Mouse (Mus musculus): Measurements from ENCODE around the gene Gm11492. TPM values are rescaled to one million over a fixed set of nuclear protein-coding genes. Genes with fewer than 3 reads are reported as not detected.

Gene Gm11492
- total RNA-seq, 1 experiment from 2014 or later = not detected

DNA sequence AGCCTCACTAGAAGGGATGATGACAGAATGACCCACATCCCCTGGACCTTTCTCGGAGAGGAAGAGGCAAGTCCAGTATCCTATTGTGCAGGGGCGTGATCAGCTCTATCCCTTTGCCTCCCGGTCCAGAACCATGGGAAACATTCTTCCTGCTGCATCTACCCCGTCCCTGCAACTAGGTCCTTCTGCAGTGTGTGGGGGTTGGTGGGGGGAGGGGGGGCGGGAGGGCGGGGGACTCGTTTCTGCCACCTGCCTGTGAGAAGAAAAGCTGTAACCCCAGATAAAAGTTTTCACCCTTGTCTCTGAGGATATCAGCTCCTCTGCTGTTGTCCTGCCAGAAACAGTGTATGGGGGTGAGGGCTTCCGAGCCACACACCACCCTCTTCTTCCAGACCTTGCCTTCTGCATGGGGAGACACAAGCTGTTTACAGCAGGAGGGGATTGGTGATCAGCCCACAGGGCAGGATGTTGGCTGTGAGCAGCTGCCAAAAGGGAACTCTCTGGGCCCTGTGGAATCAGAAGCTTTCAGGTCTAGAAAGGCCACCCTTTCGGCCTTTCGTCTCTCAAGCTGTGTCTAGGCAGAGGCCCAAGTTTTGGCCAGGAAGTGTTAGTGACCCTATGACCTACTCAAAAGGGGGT, 12.6 kb downstream of the Gm11492 start:
- no peak for DNase-seq

DNA sequence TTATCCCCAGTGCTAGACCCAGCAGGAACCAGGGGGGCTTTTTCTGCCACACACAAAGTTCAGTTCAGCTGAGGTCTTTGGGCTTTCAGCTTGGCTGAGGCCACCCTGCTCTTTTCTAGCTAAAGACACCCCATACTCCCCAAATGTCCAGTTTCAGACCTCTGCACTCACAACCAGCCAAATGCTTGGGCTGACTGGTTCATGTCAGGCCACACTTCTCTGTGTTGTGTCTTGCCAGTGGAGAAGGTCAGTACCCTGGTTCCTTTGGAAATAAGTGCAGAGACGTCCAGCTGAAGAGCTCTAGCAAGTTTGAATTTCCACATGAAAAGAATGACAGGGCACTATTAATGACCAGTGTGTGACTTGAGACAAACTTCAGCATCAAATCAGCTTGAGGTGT, 13.3 kb downstream of the Gm11492 start:
- no peak for DNase-seq

DNA sequence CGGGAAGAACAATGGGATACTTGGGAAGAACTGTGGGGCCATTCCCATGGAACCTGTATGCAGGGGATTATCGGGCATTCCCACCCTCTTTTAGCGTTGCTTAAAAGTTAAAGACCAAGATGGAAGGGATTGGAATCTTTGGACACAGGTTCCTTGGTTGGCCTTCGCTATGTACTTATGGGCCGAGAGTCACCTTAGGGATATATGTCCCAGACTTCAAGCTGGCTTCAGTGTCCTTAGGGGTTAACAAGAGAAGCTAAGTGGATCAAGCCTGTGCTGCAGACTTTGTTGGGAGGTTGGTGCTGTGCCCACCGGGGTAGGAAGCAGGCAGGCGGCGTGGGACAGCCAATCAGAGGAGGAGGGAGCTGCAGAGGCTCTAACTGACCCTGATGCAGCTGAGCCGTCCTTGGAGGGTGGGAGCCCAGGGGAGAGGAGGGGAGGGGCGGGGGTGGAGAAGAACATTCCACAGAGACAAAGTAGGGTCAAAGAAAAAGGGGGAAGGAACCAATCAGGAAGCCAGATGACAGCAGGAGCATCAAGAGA, 14.2 kb downstream of the Gm11492 start:
- no peak for DNase-seq

DNA sequence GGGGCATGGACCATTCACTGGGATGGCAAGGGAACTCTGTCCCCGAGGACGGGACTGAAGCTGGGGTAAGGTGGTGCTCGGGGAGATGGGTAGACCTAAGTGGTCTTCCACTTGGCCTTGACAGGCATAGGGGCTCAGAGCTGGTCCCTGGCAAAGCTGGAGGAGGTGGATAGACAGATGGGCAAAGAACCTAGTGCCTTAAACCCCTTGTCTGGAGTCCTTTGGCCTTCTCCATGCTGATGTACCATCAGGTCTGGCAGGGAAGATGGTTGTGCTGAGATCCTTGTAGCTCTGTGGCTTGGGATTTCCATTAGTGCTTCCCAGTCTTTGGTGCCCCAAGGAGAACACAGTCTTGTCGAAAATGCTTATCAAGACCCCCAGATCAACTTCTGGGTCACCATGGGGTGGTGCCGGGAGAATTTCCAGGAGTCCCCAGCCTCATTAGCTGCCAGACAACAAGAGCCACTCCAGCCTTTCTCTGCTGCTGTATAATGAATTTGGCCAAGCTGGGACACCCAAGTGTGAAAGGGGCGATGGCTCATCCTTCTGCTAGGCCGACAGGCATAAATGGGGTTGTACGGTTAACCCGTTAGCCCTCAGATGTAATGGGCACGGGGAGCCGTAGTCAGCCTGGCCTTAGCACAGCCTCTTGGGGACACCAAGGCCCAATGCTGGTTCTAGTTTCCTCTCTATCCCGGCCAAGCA, 14.9 kb downstream of the Gm11492 start:
- no peak for DNase-seq

DNA sequence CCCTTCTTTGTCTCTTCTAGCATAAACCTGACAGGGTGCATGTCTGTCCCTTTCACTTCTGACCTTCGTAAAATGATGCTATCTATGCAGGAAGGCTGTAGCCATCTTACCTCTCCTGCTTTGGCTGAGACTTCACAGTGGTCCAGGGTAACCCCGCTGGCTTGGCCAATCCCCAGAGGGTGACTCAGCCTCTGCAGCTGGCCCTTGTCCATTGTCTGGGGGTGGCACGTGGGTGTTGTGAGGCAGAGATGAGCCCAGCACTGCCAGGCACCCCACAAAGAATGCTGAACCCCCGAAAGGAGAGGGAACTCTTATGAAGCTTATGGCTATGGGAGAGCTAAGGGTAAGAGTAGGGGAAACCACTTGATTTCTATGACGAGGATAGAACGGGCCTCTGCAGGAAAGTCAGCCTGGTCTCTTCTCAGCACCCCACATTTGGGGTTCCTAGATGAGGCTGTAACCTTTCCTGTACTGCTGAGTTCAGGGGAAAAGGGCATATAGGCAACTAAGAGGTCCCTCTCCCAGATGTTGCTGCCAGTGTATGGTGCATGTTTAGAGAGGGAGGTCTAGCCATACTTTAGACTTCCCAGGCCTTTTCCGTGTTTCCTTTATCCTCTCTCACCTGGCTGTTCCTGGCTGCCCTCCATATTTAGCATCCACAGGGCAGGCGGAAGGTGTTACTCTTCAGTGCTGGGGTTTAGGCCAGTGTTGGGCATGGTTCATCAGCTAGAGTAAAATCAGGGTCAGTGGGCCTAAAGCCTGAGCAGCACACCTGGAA, 15.7 kb downstream of the Gm11492 start:
- DNase-seq = peak; percentile 48

DNA sequence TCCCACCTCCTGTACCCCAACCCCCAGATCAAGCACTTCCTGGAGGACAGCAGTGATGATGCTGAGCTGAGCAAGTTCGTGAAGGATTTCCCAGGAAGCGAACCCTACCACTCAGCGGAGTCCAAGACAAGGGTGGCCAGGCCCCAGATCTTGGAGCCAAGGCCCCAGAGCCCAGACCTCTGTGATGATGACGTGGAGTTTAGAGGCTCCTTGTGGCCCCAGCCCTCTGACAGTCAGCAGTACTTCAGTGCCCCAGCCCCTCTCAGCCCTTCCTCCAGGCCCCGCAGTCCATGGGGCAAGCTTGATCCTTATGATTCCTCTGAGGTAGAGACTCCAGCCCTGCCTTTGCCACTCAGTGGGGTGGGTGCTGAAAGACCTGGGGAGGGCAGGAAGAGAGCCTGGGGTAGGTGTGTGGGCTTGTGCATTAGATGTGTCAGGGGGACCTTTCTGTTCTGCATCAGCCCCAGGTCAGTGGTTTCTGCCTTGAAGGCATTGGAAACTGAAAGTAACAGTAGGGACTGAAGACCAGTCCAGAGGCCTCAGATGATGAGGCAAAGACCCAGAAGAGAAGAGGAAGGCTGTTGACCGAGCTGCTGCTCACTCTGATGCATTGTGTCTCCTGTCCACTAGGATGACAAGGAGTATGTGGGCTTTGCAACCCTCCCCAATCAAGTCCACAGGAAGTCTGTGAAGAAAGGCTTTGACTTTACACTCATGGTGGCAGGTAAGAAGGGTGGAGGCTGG, 17.0 kb downstream of the Gm11492 start:
- no peak for DNase-seq

DNA sequence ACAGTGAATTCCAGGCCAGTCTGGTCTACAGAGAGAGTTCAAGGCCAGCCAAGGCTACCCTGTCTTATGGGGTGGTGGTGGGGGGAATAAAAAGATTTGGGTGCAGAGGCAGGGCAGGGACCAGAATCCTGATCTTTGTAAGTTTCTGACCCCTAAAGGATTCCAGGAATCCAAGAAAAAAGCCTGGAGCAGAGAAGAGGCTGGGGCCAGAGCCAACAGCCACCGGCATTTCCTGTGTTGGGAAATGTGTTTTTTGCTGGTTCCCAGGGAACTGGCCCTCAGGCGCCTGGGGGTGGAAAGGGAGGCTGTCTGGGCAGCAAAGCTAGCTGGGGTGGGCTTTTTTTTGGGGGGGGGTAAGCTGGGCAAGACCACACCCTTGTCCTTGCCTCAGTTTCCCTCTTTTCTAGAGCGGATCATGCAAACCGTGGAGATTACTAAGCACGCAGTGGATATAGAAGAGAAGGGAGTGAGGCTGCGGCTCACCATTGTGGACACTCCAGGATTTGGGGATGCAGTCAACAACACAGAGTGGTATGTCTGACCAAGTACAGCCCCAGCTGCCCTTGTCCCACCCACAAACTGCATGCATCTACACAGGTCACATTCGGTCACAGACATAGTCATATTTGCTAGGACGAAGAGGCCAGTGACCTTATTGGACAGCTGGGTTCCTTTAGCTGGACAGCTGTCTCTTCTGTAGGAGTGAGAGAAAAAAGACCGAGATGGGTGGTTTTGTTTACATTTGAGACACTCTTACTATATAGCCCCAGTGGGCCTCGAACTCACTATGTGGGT, 18.5 kb downstream of the Gm11492 start:
- DNase-seq = no peak

DNA sequence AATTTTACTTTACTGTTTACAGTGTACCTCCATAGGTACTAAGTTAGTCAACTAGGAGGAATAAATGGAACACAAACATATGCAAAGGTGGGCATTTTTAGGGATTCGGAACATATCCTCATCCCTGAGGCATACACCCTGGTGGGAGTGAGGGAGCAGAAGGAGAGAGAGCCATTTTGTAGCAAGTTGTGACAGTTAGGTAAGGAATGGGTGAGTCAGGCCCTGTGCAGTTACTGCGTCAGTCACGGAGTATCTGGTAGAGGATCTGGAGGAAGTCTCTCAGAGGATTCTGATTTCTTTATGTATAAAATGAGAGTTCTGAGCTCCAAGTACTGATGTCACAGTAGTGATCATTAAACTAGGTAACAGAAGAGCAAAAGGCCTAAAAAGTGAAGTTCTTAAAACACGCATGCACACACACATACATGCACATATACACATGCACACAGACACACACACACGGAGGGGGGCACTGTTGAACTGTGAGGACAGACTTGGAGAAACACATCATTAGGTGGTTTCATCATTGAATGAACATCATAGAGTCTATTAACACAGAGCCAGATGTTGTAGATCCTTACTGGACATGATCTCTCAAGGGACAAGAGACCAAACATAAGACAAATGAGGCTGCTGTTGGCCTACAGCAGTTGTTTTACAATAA, 20.9 kb downstream of the Gm11492 start:
- DNase-seq = no peak

DNA sequence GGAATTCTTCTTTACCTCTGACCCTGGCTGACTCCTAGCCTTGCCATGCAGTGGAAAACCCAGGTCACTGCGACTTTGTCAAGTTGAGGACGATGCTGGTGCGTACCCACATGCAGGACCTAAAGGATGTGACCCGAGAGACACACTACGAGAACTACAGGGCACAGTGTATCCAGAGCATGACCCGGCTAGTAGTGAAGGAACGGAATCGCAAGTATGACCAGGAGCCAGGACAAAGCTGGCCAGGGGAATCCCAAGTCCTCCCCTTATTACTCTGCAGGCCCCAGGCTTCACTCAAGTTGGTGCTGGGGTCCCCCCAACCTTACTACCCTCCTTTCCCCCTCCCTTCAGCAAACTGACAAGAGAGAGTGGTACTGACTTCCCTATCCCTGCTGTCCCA, 23.2 kb downstream of the Gm11492 start:
- DNase-seq = no peak

DNA sequence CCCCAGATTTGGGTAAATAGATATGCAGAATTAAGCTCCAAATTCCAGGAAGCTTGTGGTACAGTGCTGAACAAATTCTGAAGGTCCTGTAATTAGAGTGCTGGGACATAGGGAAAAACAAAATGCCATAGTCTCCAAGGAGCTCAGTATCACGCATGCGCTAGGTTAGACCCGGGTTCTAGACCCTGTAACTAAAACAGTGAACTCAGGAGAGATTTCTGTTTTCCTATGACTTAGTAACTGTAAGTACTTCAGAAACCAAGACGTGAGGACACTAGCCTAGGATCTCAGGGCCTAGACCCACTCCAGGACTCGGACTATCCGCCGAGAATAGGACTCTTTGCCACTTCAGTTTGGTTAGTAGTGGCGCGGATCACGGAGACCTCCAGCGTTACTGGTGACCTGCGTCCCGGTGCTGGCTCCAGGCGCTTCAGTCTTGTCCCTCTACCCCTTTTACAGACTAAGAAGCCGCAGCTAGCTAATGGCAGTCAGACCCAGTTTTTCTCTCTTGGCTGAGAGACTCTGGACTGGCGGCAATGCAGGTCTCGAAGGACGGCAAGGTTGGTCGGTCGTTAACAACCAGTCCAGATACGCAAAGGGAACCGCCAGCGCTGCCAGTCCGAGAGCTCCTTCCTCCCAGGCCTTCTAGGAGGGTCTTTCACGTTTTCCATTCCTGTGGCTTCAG, 24.5 kb downstream of the Gm11492 start:
- peak; percentile 30 for DNase-seq

DNA sequence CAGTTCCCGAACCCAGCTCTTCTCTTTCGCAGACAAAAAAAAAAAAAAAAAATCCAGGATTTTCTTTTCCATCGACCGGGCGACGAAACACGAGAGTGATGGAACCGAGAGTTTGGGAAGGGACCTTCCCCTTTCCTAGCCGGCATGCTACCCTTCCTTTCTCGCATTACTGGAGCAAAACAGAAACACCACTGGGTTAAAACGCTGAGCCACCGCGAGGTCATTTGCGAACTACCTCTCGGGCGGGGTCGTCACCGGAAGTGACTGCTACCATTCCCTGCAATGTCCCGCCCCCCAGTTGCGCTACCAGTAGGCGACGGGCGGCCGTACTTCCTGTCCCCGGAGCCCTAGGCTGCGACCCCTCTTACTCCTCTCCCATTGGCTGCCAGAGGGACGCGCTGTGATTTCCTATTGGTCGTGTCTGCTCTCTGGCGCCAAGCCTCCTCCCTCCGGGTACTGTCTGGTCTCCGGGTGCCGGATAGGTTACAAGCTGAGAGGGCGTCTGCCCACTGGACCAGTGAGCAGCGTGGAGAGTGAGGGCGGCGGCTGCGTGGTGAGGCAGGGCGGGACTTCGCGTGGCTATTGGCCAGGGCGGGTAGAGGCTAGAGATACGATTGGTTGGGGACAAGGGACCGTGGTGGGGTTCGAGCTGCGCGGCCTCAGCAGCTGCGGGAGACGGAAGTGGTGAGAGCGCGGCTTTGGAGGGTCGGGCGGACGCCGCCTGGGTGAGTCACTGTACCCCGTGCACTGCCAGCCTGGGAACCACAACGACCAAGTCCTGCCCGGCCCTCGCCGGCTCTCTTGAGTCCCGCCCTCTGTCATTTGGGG, 25.3 kb downstream of the Gm11492 start, which contains the start of gene Mtmr4:
Gene Mtmr4 (plus strand): TSS at position 637 of the 828 bp plus-strand sequence.
- DNase-seq = peak; percentile 99

DNA sequence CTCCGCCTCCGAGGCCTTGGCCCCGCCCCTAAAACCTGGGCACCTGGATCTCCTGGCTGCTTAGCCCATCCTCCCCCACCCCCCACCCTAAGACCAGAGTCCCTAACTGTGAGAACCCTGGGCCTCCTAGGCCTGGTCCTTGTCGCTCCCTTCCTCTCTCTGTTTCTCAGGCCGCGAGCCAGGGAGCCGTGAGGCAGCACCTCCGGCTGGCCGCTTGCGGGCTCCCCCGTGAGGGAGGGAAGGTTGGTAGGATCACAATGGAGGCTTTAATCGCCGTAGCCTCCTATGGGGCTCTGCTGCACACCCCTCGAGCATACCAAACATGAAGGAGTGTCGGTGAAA, 25.9 kb downstream of the Gm11492 start:
- DNase-seq = no peak

DNA sequence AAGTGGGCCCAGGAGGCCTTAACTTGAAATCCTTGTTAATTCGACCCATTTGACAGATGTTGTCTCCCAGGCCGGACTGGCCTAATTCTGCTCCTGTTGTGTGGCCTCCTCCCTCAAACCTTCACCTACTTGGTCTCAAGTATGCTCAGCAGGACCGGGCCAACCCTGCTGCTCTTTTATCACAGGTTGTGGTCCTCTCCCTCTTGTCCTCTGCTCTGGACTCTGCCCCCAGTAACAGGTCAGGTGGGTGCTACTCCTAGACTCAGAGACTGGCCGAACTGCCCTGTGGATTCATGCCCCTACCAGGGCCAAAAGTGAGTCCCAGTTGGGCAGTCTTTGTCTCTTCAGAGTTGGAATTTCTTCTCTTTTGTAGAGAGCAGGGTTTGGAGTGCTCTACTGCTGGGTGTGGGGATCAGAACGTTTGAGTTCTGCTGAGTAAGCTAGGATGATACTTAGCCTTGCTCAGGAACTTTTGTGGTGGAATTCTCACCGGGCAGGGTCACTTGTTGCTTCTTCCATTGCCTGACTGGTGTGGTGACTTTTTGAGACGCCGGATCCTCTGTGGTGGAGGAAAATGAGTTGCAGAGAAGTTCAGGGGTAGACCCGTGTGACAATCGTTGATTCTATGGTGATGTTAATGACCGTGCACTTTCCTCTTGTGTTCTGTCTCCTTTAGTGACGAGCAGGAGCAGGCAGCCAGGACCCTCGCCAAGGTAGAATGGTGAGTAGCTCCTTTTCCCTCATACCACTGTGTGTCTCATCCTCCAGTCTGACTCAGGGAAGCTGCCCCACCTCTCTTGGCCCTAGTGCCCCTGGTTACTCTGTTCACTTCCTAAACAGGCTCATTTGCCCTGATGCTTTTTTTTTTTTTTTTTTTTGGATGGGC, 26.5 kb downstream of the Gm11492 start:
- DNase-seq = no peak

DNA sequence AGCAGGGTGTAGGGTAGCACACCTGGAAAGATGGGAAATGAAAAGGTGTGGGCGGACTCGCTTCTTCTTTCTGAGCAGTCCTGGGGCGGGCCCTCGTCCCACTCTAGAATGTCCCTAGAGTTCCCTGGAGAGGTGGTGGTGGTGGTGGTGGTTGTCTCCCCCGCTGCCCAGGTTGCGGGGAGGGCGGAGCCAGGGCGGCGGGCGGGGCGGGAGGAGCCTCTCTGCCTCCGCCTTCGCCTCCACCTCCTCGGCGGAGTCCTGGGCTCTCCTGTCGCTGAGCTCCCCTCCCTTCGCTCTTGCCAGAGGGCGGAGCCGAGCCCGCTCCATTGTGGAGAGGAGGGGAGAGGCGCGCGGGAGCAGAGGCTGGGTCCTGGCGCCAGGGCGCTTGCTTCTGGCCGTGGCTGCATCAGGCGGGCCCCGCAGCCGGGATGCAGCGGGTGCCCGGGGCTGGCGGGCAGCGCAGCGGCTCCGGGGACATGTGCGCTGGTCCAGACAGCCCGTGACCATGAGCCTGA, 28.9 kb downstream of the Gm11492 start:
- DNase-seq = peak; percentile 91

DNA sequence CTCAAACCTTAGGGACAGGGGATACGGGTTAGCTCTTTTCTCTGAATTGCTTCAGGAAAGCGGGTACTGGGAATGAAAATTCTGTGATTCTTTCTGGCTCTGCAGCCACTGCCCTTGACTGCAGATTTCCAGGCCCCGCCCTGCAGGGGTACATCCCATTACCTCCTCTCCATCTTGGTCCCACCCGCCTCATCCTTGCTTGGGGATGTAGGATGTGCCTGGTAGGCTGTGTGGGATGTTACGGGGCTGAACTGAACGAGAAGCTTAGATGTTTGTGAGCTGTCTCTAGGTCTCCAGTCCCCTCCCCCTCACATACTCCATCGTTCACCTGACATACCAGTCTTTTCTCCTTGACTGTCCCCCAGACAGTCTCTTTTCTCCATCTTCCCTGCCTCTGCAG, 29.5 kb downstream of the Gm11492 start:
- DNase-seq = no peak

DNA sequence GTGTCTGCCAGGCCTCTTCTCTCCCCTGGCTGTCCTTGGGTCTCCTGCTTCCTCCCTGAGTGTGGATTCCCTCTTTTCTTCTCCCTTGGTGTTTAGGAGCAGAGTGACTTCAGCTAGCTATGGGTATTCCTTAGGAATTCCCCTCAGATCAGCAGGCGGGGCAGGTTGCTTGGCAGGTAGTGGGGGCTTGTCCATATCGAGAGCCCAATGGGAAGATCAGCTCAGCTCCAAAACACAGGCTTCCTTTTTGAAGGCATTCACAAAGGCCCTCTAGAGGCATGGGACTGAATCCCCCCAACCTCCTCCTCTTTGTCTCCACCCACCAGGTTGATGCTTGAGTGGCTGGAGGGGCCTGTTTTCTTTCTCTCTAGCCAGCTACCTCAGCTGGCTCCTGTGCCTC, 30.0 kb downstream of the Gm11492 start:
- no peak for DNase-seq

DNA sequence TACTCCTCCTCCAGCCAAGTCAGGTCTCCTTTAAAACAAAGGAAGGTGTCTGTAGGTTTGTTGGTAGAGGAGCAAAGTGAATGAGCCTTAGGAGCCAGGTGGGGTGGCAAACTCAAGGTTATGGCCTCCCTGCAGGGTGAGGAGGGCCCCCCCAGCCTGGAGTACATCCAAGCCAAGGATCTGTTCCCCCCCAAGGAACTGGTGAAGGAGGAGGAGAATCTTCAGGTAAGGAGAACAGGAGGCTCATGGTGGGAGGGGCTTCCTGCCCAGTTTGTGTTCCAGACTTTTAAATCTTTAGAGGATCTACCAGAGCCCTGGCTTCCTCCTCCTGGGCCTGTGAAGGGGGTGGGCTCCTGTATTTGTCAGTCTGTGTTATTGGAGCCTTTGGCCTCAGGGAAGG, 30.6 kb downstream of the Gm11492 start:
- no peak for DNase-seq

Measured in adrenal gland, postnatal 25 days (tissue).